Mouse (Mus musculus) left cerebral cortex, adult 11 months (tissue): Measurements from ENCODE around the gene Rps2.
A peak's percentile ranks its signal among the peaks of the same experiment; 100 is the strongest.
"Not testable (repeated sequence)": the region's sequence is repeated elsewhere in the genome, so short reads cannot be mapped to it uniquely, and the experiment has no call there.

Experiments
- DNase-seq: peaks from one replicate; pipeline ENCODE4 v3.0.0; 2022; ENCODE audit warnings: low spot score

Rps2 gene

DNA sequence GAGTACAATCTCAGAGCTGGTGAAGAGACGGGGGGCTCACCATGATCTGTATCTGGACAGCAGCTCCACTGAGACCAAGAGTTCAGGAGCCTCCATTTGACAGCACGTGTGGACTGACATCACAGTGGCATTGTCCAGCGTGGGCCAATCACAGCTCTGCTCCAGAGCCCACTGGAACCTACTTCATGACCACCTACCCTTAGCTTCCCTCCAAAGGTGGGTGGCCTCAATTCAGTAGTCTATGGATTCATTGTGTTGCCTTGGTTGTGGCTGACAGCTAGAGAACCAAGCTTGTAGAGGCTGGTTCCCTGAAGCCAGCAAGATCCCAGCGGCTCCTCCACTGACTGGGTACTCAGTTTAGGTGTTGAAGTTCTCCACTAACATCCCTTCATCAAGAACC is at the start of gene Rps2, which contains the start of gene Rnf151:
TSS of gene Rps2 (plus strand) at position 174 of the 400 bp plus-strand sequence.
TSS of gene Rnf151 (minus strand) at position 121 of the 400 bp plus-strand sequence.
- DNase-seq = no peak

- not testable (repeated sequence) for DNase-seq
Measured at GRCm38 (mm10) chr17:24669214-24669544, 48.7 kb upstream of the Rps2 start.

- peak; percentile 88 for DNase-seq
Measured at GRCm38 (mm10) chr17:24669545-24670245, 48.2 kb upstream of the Rps2 start, which contains the start of gene Zfp598. Gene Zfp598 (plus strand): TSS chr17:24669687.

- DNase-seq = no peak
Measured at GRCm38 (mm10) chr17:24670246-24670844, 47.6 kb upstream of the Rps2 start.

- no peak for DNase-seq
Measured at GRCm38 (mm10) chr17:24671346-24671745, 46.6 kb upstream of the Rps2 start.

DNA sequence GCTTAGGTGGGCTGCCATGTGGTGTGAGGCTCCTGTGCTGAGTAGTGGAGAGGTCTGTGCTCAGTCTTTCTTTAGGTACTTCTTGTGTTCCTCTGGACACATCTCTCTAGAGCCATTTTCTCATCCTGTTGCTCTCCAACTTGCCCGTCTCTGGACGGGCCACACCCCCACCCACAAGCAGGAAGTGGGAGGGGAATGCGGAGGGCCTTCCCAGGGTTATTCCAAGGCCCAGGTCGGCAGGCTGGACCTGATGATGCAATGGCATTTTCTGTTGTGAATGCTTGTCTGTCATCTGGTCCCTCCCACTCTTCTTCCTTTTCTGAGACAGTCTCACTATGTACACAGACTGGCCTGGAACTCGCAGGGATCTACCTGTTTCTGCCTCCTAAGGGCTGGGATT is 45.8 kb upstream of the Rps2 start:
- DNase-seq = no peak

DNA sequence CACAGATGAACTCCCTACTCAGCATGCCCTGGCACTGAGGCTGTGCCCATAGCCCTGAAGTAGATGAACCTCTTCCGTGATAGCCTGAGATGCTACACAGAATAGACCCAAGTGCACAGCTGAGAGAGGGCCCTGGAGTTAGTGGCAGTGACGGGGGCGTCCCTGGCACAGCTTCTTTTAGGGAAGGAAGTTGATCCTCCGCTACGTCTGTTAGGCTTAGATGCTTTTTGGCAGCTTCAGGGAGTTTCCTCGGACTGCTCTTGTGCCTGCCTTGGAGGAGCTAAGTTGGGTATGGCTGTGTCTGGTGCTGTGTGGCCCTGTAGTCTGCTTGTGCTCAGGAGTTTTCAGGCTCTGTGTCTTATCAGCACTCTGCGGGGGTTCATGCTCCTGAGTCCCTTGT is 43.6 kb upstream of the Rps2 start:
- DNase-seq = no peak

- DNase-seq = no peak
Measured at GRCm38 (mm10) chr17:24676187-24676586, 41.7 kb upstream of the Rps2 start.

- DNase-seq = no peak
Measured at GRCm38 (mm10) chr17:24676877-24677276, 41.0 kb upstream of the Rps2 start.

DNA sequence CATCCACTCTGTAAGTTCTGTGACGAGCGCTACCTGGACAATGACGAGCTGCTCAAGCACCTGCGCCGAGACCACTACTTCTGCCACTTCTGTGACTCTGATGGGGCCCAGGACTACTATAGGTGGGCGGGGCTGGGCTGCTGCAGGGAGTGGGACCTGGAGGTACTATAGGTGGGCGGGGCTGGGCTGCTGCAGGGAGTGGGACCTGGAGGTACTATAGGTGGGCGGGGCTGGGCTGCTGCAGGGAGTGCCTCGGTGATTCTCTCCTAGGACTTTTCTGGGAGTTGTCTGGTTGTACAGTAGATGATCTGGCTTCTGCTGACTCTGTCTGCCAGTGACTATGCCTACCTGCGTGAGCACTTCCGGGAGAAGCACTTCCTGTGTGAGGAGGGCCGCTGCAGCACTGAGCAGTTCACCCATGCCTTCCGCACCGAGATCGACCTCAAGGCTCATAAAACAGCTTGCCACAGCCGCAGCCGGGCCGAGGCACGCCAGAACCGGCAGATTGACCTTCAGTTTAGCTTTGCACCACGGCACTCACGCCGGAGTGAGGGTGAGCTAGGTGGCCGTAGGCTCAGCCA is 40.3 kb upstream of the Rps2 start:
- no peak for DNase-seq

DNA sequence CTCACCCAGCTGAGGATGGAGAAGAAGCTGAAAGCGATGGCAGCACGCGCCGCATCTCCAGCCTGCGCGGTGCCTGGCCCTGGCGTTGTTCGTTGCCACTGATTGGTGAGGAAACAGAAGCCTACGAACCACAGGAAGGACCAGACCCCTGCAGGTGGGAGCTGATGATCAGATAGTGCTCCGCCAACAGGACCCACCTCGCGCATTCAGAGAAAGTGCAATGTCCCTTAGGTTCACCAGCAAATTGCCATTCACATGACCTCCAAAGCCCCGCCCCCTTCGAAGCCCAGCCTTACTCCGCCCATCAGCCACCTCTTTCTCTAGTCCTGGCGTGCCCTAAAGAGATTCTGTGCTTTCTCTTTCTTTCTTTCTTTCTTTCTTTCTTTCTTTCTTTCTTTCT is 31.4 kb upstream of the Rps2 start:
- no peak for DNase-seq

GRCm38 (mm10) chr17:24687146-24687595 is 30.7 kb upstream of the Rps2 start:
- no peak for DNase-seq

DNA sequence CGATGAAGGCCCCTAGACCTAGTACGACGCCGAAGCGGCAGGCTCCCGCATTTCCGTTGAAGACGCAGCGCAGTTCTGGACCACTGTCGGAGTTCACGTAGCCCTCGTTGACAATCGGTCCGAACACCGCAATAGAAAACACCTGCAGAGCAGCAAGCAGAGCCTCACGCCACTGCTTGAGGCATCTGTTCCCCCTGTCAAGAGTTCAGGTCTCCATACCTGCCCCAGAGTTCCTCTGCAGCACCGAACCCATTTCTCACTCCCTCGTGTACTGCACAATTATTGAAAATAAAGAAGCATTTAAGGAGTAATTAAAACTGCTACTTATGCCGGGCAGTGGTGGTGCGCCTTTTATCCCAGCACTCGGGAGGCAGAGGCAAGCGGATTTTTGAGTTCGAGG is 30.3 kb upstream of the Rps2 start:
- DNase-seq = no peak

DNA sequence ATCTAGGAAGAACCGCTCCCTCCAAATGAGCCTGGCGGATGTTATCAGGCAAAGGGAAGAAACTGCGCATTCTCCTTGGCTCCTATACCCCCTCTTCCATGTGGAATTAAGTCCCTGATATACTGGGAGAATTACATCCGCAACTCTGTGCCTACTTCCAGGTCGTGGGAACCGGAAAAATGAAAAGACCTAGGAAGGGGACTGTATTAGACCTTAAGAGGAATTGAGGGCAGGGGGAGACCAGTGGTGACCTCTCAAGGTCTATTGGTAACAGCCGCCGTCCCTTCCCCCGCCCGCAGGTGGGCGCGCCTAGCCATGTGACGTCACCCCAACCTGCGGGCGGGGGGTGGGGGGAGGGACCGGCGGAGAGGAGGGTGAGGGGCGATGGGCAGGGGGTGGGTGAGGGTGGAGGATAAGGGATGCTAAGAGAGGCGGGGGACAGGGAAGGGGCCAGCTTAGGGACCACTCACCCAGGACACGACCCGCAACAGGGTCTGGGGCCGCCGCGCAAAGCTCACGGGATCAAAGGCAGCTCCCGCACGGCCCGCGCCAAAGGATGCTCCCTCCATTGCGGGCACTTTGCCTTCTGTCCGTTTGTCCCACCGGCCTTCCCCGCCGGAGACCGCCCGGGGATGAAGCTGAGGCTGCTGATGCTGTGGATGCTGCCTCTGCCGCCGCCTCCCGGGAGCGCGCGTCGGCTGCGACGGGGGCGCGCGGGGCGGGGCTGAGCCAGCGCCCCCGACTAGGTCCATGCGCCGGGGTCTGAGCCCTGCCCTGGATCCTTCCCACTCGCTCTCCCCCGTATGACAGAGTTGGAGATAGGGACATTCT is 28.4 kb upstream of the Rps2 start, which contains the start of gene Syngr3:
TSS of gene Syngr3 (minus strand) at position 705 of the 831 bp plus-strand sequence.
- no peak for DNase-seq

- no peak for DNase-seq
Measured at GRCm38 (mm10) chr17:24692385-24692784, 25.5 kb upstream of the Rps2 start.

DNA sequence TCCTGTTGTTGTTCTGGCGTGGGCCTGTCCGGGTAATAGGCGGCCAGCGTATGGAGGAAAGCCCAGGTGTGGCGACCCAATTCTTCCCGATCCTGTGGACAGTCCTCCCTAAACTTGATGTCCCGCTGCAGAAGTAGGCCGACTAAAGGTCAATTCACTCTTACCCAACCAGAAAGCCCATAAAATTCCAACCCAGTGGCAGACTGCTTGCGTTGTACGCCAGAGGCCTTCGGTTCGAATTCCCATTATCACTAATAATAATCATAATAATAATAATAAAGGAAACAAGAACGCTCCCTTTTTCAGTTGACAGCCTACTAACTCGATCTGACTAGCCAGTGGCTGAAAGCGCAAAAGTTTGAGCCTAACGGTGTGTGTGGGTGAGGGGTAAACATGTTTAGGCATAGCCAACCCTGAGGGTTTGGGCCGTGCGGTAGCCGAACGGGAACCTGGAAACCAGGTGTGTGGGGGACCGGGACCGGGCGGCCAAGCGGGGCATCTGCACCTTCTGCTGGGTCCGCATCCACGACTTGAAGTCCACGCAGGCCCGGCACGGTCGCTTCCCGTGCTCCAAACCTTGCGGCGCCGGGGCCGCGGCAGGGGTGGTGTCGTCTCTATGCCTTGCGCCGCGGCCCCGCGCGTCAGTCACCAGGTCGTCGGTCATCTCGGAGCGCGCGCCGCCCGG is 22.4 kb upstream of the Rps2 start:
- no peak for DNase-seq

DNA sequence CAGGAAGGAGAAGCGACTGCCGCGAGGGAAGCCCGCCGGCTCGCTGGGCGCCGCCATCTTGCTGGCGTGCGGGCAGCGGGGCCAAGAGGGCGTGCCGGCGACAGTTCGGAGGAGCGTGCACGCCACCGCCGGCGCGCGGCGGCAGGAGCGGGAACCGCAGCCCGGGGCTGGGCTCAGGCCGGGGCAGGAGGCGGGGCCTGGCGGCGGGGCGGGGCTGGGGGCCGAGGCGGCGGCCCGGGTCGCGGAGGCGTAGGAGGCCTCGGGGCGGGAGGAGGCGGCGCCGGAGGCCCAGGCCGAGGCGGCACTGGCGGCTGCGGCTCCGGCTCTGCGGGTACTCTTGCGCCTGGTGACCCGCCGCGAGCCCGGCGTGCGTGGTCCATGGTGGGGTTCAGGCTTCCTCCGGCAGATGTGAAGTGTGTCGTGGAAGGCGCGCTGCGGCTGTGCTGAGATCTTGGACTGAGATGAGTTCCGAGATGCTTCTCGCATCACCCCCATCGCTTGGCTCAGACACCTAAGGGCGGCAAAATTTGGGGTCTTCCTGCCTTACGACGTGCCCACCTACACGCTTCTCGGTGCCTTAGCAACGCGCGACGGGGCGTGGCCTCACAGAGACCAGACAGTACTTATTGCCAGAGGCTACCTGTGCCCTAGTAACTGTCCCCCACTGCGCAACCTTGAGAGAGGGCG is 21.8 kb upstream of the Rps2 start, which contains the start of the genes Gfer and Noxo1:
TSS of gene Gfer (minus strand) at position 146 of the 687 bp plus-strand sequence.
TSS of gene Noxo1 (plus strand) at position 224 of the 687 bp plus-strand sequence.
- DNase-seq = peak; percentile 73

DNA sequence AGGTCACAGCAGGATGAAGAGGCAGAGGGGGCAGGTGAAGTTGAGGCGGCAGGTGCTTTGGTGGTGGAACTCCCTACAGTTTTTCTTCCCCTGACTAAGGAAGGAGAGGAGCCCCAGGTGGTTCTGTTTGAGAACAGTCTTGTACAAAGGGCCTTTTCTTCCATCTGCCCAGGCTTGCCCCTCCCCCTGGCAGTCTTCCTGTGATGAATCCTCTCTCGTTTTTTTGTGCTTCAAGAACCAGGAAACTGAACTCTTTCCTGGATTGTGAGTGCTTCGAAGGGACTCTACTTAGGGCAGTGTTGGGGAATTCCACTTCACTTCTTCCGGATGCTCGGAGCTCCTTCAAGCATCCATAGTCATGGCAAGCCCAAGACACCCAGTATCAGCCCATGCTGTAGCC is 19.9 kb upstream of the Rps2 start:
- DNase-seq = no peak

GRCm38 (mm10) chr17:24698715-24699114 is 19.2 kb upstream of the Rps2 start:
- DNase-seq = no peak

DNA sequence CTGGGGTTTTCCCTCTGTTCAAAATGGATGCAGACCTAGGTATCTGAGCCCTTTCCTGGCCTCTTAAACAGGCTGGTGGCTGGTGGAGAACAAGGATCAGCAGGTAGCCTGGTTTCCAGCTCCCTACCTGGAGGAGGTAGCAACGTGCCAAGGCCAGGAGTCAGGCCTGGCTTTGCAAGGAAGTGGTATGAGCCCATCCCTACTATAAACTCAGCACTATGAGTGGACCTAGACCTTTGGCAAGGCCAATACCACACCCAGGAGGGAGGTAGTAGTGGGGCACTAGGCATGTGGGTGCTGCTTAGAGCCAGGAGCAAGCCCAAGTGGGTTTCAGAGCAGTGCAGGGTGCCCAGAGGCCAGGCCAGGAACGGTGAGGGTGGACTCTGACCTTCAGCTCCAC is 18.4 kb upstream of the Rps2 start:
- no peak for DNase-seq

DNA sequence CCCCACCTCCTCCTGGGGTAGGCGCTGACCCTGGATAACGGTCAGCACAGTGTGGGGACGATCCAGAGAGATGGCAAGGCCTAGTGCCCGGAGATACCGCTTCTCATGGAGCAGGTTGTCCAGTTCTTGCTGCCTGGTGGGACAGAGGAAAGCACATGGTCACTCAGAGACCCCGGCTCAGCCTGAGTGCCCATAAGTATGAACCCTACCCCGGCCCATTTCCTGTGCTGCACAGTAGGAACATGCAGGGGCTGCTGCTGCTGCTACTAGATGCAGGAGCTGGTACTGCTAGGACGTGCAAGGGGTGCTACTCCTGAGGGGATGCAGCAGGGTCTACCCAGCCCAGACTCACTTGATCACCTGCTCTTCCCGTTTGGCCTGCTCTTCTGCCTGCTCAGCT is 16.7 kb upstream of the Rps2 start:
- DNase-seq = no peak
